Mouse (Mus musculus) small intestine, adult 2 months (tissue): ENCODE data around the gene Glrx5. TPM values are rescaled to one million over a fixed set of nuclear protein-coding genes. Genes with fewer than 3 reads are reported as not detected.

ENCODE experiments used
- H3K27ac ChIP-seq: fragments of 200-500 bp; 2 replicates; pipeline ENCODE4 v1.5.1; 2012; ENCODE audit warnings: low read depth, low read length, control low read depth, inconsistent platforms; ENCODE audit not compliant: insufficient read depth
- H3K27me3 ChIP-seq: fragments of 200-500 bp; 2 replicates; pipeline ENCODE4 v1.6.1; 2012; ENCODE audit warnings: mild to moderate bottlenecking, moderate library complexity, low read length, inconsistent platforms; ENCODE audit not compliant: control insufficient read depth, insufficient read depth
- H3K36me3 ChIP-seq: fragments of 200-500 bp; 2 replicates; pipeline ENCODE4 v1.6.1; 2012; ENCODE audit warnings: mild to moderate bottlenecking, low read length, control low read depth, inconsistent platforms; ENCODE audit not compliant: control insufficient read depth, insufficient read depth
- H3K4me1 ChIP-seq: fragments of 200-500 bp; 2 replicates; pipeline ENCODE4 v1.6.1; 2012; ENCODE audit warnings: low read length, inconsistent platforms, mixed read lengths; ENCODE audit not compliant: control insufficient read depth, insufficient read depth, insufficient read length
- H3K4me3 ChIP-seq: fragments of 200-500 bp; 2 replicates; pipeline ENCODE4 v1.5.1; 2012; ENCODE audit warnings: low read depth, mild to moderate bottlenecking, control low read depth, inconsistent platforms, low read length, moderate library complexity
- CTCF ChIP-seq: fragments of 200-500 bp; IDR thresholded peaks from 2 replicates; pipeline ENCODE4 v1.5.1; 2012; ENCODE audit warnings: low read depth, mild to moderate bottlenecking, control low read depth, inconsistent platforms, low read length, moderate library complexity, mixed read lengths; ENCODE audit not compliant: insufficient replicate concordance, insufficient read length; ENCODE audit errors: extremely low read depth
- POLR2A ChIP-seq: fragments of 200-500 bp; IDR thresholded peaks from 2 replicates; pipeline ENCODE4 v1.6.1; 2012; ENCODE audit warnings: low read depth, mild to moderate bottlenecking, control low read depth, inconsistent platforms, low read length, moderate library complexity
- WGBS: fragments of 180-500 bp; shearing (Covaris S2); methylation state at CpG from one replicate; pipeline ENCODE4 v1.1.7; 2018; 5-methylcytosine and 5-hydroxymethylcytosine counted together
- polyA plus RNA-seq: library from polyadenylated mRNA; depleted of rRNA; stranded (reverse); fragments of >200 nt; gene quantifications from 2 replicates; pipeline ENCODE4 v1.2.3, GENCODE M21; 2012

Glrx5 gene
- polyA plus RNA-seq, 1 experiment, result 82.0 TPM

DNA sequence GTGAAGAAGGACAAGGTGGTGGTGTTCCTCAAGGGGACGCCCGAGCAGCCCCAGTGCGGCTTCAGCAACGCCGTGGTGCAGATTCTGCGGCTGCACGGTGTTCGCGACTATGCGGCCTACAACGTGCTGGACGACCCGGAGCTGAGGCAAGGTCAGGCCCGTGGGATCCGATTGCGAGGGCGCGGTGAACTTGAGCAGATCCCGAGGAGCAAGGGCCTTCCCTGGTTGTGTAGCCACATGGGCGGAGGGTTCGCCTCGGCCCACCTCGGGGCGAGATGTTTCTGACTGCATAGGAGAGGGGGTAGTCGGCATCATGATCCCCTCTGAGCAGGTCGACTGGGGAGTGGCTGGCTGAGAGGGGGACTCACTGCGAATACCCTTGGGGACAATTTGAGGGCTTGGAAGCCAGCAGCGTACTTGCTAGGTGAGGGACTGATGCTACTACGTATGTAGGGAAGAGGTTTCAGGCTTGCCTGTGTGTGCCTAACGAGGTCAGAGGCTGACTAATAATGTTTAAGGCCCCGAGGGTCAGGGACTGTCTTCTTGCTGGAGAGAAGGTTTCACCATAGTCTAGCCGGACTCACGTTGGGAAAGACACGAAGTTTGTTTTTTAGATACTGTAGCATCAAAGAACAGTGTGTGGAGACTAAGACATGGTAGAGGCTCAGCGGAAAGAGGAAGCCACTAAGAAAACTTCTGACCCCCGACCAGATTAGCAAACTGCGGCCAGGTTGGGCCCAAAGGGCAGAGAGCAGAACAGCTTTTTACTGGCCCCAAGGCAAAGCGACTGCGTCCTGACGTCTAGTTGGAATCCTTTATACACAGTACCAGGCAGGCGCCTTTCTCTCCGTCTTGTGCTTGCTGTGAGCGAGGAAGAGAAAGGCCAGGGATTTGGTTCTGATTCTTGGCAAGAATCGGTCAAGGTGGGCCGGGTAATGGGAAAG, 616 bp downstream of the Glrx5 start:
- TF ChIP-seq POLR2A (no peak), CTCF (no peak)
- Histone ChIP-seq H3K4me3 (peak overlapping the region; percentile 85), H3K27me3 (no peaks in the 10 kb centered on the region), H3K4me1 (peaks cover 22% of the 10 kb centered on the region), H3K27ac (peak overlapping the region; percentile 18), H3K36me3 (peaks cover 7% of the 10 kb centered on the region; the same call in 1 of the 2 replicates)
- under 1% methylated on average over 45 of the region's 45 CpGs for WGBS

DNA sequence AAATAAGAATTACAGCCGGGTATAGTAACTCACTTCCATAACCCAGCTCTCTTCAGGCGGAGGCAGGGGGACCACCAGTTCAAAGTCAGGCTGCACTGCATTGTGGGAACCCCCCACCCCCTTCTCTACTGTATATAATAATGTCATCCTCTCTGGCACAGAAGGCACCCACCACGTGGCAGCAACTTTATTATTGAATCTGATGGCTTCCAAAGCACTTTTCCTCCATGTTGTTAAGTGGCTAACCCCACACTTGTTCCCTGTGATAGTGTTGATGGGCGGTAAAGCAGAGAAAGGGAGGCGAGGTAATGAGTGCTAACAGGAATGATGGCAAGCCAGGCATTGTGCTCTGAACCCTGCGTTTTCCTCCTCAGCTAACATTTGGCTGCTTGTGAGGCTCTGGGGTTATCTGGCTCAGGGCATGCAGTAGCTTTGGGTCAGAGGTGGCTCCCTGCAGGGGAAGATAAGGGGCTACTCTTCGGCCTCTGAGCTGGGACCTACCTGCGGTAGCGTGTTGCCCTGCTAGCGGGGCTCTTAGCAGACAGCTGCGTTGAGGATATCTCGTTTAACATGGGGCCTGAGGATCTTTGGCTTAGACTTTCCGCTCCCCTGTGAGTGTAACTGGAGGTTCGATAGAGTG, 1.8 kb downstream of the Glrx5 start:
- peaks cover 32% of the 10 kb centered on the region for H3K4me1 ChIP-seq

DNA sequence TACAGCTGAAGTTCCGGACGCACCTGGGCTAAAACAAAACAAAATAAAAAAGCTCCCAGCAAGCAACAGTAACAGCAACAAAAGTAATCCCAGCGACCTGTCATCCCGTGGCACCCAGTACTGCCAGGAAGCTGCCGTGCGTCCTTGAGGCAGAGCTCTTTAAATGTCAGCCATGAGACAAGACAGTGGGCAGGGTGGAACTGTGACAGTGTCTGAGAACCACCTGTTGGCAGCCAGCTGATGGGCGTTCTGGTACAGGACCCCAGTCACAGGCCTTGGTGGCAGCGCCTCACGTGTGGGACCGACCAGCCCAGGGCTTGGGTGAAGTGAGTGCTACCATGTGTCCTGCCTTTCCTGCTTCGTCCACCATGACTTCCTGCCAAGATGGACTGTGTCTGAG, 5.7 kb downstream of the Glrx5 start:
- no peaks in the 10 kb centered on the region for H3K27me3 ChIP-seq
- H3K4me1 ChIP-seq, result peaks cover 30% of the 10 kb centered on the region
- H3K4me3 ChIP-seq, result no peak overlapping the region
- whole genome bisulfite sequencing, result 78% methylated on average over 11 of the region's 11 CpGs
- H3K27ac ChIP-seq, result no peak overlapping the region
- TF ChIP-seq CTCF, result no peak
- TF ChIP-seq POLR2A, result no peak
- peaks cover 21% of the 10 kb centered on the region for H3K36me3 ChIP-seq

More for the DNA sequence above, 1.8 kb downstream of the Glrx5 start:
- TF ChIP-seq POLR2A (no peak), CTCF (no peak)
- H3K27me3 ChIP-seq, result no peaks in the 10 kb centered on the region
- H3K36me3 ChIP-seq, result peaks cover 4% of the 10 kb centered on the region; the same call in 1 of the 2 replicates
- 48% methylated on average over 14 of the region's 14 CpGs for WGBS
- H3K27ac ChIP-seq, result no peak overlapping the region
- H3K4me3 ChIP-seq, result 0 out of 2 replicates have a peak overlapping the region, but pooled peaks have one; percentile 3

DNA sequence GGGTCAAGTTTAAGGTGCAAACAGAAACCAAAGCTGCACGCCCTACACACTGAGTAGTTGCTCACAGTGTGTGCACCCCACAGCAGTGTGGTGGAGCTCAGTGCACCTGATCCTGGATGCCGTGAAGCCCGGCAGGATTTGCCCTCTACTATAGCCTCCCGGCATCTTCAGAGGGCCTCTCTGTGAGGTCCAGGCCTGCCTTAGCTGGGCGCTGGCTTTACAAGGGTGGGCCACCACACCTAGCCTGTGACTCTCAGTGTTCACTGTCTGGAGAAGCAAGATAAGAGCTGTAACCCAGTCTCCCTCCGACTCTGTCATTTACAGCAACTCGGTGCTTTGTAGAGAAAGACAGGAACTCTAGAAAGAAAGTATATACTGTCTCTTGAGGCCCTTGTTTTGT, 6.4 kb downstream of the Glrx5 start:
- H3K36me3 ChIP-seq, result peaks cover 21% of the 10 kb centered on the region
- peaks cover 28% of the 10 kb centered on the region for H3K4me1 ChIP-seq
- no peaks in the 10 kb centered on the region for H3K27me3 ChIP-seq
- H3K4me3 ChIP-seq, result no peak overlapping the region
- 44% methylated on average over 7 of the region's 7 CpGs for WGBS
- TF ChIP-seq POLR2A, result no peak
- no peak for TF ChIP-seq CTCF
- H3K27ac ChIP-seq, result no peak overlapping the region

DNA sequence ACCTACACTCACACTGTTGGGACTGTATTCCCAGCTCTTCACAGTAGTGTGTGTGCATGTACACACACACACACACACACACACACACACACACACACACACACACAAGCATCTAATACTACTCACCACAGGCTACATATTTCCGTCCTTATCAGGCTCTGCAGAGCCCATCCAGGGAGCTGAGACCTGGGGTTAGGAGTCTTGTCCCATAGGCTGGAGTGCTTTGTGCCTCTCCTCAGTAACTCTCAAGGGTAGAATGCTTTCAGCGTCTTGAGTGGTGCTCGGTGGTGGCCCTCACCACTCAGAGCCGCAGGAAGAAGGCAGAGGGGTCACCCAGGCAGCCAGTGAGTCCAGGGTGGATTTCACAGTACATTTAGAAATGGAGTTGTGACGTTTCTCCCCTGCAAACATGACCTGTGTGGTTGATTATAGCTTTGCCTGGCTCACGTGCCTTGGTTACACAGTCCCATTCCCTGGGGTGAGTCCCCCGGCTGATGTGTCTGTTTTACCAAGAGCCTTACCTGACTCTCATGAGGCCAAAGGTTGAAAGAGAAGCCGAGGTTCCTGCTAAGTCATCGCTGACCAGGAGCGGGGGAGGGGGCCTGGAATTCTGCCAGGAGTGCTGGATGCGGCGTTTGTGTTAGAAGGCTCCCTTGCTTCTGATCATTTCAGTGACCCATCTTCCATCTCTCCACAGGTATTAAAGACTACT, 7.2 kb downstream of the Glrx5 start:
- no peak overlapping the region for H3K27ac ChIP-seq
- TF ChIP-seq CTCF (no peak), POLR2A (no peak)
- 52% methylated on average over 12 of the region's 12 CpGs for WGBS
- no peaks in the 10 kb centered on the region for H3K27me3 ChIP-seq
- peaks cover 20% of the 10 kb centered on the region for H3K4me1 ChIP-seq
- H3K36me3 ChIP-seq, result peaks cover 21% of the 10 kb centered on the region
- no peak overlapping the region for H3K4me3 ChIP-seq

DNA sequence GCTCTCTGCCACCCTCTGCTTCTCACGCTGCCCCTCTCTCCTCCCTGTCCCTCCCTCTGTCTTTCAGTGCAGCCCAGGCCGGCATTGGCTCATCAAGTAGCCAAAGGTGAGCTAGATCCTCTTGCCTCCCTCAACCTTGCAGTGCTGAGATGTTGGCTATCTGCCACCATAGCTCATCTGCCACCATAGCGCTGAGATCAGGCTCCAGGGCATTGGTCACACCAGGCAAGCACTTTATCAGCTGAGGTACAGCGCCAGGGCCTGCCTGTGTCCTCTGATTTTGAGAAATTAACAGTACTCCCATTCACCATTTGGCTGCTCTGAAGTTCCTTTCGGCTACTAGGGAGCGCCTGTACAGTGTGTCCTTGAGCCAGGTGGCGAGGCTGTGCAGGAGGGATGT, 8.5 kb downstream of the Glrx5 start:
- Histone ChIP-seq H3K4me1 (peaks cover 15% of the 10 kb centered on the region), H3K36me3 (peaks cover 21% of the 10 kb centered on the region), H3K27ac (no peak overlapping the region), H3K27me3 (no peaks in the 10 kb centered on the region), H3K4me3 (no peak overlapping the region)
- TF ChIP-seq CTCF, result no peak
- no peak for TF ChIP-seq POLR2A
- 91% methylated on average over 7 of the region's 7 CpGs for WGBS

DNA sequence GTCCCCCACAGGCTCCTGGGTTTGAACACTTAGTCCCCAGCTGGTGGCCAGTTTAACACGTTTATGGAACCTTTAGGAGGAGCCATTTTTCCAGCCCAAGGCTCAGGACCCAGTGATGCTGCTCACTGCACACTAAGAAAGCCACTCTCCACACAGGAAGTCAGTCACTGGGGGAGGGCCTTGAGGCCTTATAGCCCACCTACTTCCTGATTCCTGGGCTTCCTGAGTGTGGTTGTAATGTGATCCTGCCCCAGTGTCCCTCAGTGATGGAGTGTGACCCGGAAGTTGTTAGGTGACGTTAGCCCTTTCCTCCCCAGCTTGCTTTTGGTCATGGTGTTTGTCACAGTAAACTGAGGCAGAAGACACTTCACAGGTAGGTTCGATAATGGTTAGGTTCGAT, 10.6 kb downstream of the Glrx5 start:
- H3K27me3 ChIP-seq, result no peaks in the 10 kb centered on the region
- H3K4me3 ChIP-seq, result no peak overlapping the region
- H3K4me1 ChIP-seq, result peaks cover 14% of the 10 kb centered on the region
- H3K36me3 ChIP-seq, result peaks cover 21% of the 10 kb centered on the region
- TF ChIP-seq CTCF (no peak), POLR2A (no peak)
- WGBS, result 92% methylated on average over 5 of the region's 5 CpGs
- H3K27ac ChIP-seq, result no peak overlapping the region
